Mouse (Mus musculus): ENCODE results near the gene Ttc19. TPM values are rescaled to one million over a fixed set of nuclear protein-coding genes. Genes with fewer than 3 reads are reported as not detected.
"Not testable (repeated sequence)": the region's sequence is repeated elsewhere in the genome, so short reads cannot be mapped to it uniquely, and the experiment has no call there.

Gene Ttc19
- polyA plus RNA-seq, 1 experiment from 2014 or later = 16.6 TPM

GRCm38 (mm10) chr11:62263599-62263998 is 17.7 kb upstream of the Ttc19 start:
- Histone ChIP-seq H3K27me3 (peaks cover 5% of the 10 kb centered on the region; the same call in 1 of the 2 replicates), H3K4me3 (no peak overlapping the region), H3K4me1 (peaks cover 12% of the 10 kb centered on the region; the same call in 1 of the 2 replicates), H3K9ac (no peak overlapping the region), H3K27ac (no peak overlapping the region), H3K36me3 (no peaks in the 10 kb centered on the region), H3K4me2 (no peak overlapping the region), H3K9me3 (no peaks in the 10 kb centered on the region)
- WGBS = 54% methylated on average over 7 of the region's 7 CpGs
- ATAC-seq (ENCODE audit: borderline replicate concordance, extremely low read depth, low FRiP score, low TSS enrichment) = no peak

GRCm38 (mm10) chr11:62264018-62264417 is 17.3 kb upstream of the Ttc19 start:
- H3K36me3 ChIP-seq = no peaks in the 10 kb centered on the region
- no peaks in the 10 kb centered on the region for H3K9me3 ChIP-seq
- H3K9ac ChIP-seq = no peak overlapping the region
- 47% methylated on average over 7 of the region's 7 CpGs for WGBS
- ATAC-seq (ENCODE audit: borderline replicate concordance, extremely low read depth, low FRiP score, low TSS enrichment) = no peak
- no peak overlapping the region for H3K4me3 ChIP-seq
- H3K4me1 ChIP-seq = peaks cover 12% of the 10 kb centered on the region; the same call in 1 of the 2 replicates
- no peak overlapping the region for H3K4me2 ChIP-seq
- H3K27ac ChIP-seq = no peak overlapping the region
- H3K27me3 ChIP-seq = peaks cover 5% of the 10 kb centered on the region; the same call in 1 of the 2 replicates

GRCm38 (mm10) chr11:62265642-62266041 is 15.6 kb upstream of the Ttc19 start:
- H3K4me2 ChIP-seq = no peak overlapping the region
- H3K9me3 ChIP-seq = no peaks in the 10 kb centered on the region
- H3K27me3 ChIP-seq = peaks cover 5% of the 10 kb centered on the region; the same call in 1 of the 2 replicates
- H3K36me3 ChIP-seq = no peaks in the 10 kb centered on the region
- H3K9ac ChIP-seq = no peak overlapping the region
- no peak overlapping the region for H3K27ac ChIP-seq
- H3K4me1 ChIP-seq = peaks cover 8% of the 10 kb centered on the region; the same call in 1 of the 2 replicates
- WGBS = 80% methylated on average over 7 of the region's 7 CpGs
- no peak for ATAC-seq (ENCODE audit: borderline replicate concordance, extremely low read depth, low FRiP score, low TSS enrichment)
- H3K4me3 ChIP-seq = no peak overlapping the region

- H3K36me3 ChIP-seq = no peaks in the 10 kb centered on the region
- H3K4me3 ChIP-seq = no peak overlapping the region
- H3K9me3 ChIP-seq = no peaks in the 10 kb centered on the region
- H3K27ac ChIP-seq = no peak overlapping the region
- H3K4me1 ChIP-seq = peaks cover 8% of the 10 kb centered on the region; the same call in 1 of the 2 replicates
- H3K4me2 ChIP-seq = no peak overlapping the region
- no peak overlapping the region for H3K9ac ChIP-seq
- WGBS = 48% methylated on average over 17 of the region's 17 CpGs
- no peak for ATAC-seq (ENCODE audit: borderline replicate concordance, extremely low read depth, low FRiP score, low TSS enrichment)
- peaks cover 5% of the 10 kb centered on the region; the same call in 1 of the 2 replicates for H3K27me3 ChIP-seq
These were observed 14.6 kb upstream of the Ttc19 start for GRCm38 (mm10) chr11:62266466-62267214.

GRCm38 (mm10) chr11:62268381-62268780 is 12.9 kb upstream of the Ttc19 start:
- no peak overlapping the region for H3K4me3 ChIP-seq
- WGBS = 55% methylated on average over 8 of the region's 8 CpGs
- no peaks in the 10 kb centered on the region for H3K36me3 ChIP-seq
- no peaks in the 10 kb centered on the region for H3K27me3 ChIP-seq
- no peak overlapping the region for H3K9ac ChIP-seq
- H3K27ac ChIP-seq = no peak overlapping the region
- H3K4me2 ChIP-seq = no peak overlapping the region
- H3K9me3 ChIP-seq = no peaks in the 10 kb centered on the region
- H3K4me1 ChIP-seq = peaks cover 8% of the 10 kb centered on the region; the same call in 1 of the 2 replicates
- no peak for ATAC-seq (ENCODE audit: borderline replicate concordance, extremely low read depth, low FRiP score, low TSS enrichment)

GRCm38 (mm10) chr11:62269097-62269496 is 12.2 kb upstream of the Ttc19 start:
- no peak for ATAC-seq (ENCODE audit: borderline replicate concordance, extremely low read depth, low FRiP score, low TSS enrichment)

GRCm38 (mm10) chr11:62270851-62271250 is 10.4 kb upstream of the Ttc19 start:
- Histone ChIP-seq H3K4me1 (no peaks in the 10 kb centered on the region), H3K4me3 (no peak overlapping the region), H3K27me3 (no peaks in the 10 kb centered on the region), H3K9me3 (no peaks in the 10 kb centered on the region), H3K9ac (no peak overlapping the region), H3K4me2 (no peak overlapping the region), H3K36me3 (no peaks in the 10 kb centered on the region), H3K27ac (no peak overlapping the region)
- WGBS = 35% methylated on average over 5 of the region's 5 CpGs
- no peak for ATAC-seq (ENCODE audit: borderline replicate concordance, extremely low read depth, low FRiP score, low TSS enrichment)

More at GRCm38 (mm10) chr11:62269097-62269496, 12.2 kb upstream of the Ttc19 start:
- WGBS = 63% methylated on average over 12 of the region's 12 CpGs
- Histone ChIP-seq H3K27me3 (no peaks in the 10 kb centered on the region), H3K4me2 (no peak overlapping the region), H3K4me1 (peaks cover under 1% of the 10 kb centered on the region; the same call in 1 of the 2 replicates), H3K27ac (no peak overlapping the region), H3K9ac (no peak overlapping the region), H3K4me3 (no peak overlapping the region), H3K9me3 (no peaks in the 10 kb centered on the region), H3K36me3 (no peaks in the 10 kb centered on the region)

GRCm38 (mm10) chr11:62277086-62277485 is 4.2 kb upstream of the Ttc19 start:
- Histone ChIP-seq H3K4me3 (no peak overlapping the region), H3K9me3 (no peaks in the 10 kb centered on the region), H3K27ac (no peak overlapping the region), H3K4me2 (no peak overlapping the region), H3K9ac (no peak overlapping the region), H3K27me3 (no peaks in the 10 kb centered on the region), H3K4me1 (peaks cover 3% of the 10 kb centered on the region; the same call in 1 of the 2 replicates), H3K36me3 (no peaks in the 10 kb centered on the region)
- ATAC-seq (ENCODE audit: borderline replicate concordance, extremely low read depth, low FRiP score, low TSS enrichment) = no peak
- WGBS = 27% methylated on average over 8 of the region's 8 CpGs

GRCm38 (mm10) chr11:62278027-62278426 is 3.2 kb upstream of the Ttc19 start:
- Histone ChIP-seq H3K9me3 (no peaks in the 10 kb centered on the region), H3K9ac (no peak overlapping the region), H3K4me2 (no peak overlapping the region), H3K27ac (no peak overlapping the region), H3K4me3 (no peak overlapping the region), H3K4me1 (peaks cover 4% of the 10 kb centered on the region), H3K27me3 (no peaks in the 10 kb centered on the region), H3K36me3 (no peaks in the 10 kb centered on the region)
- WGBS = 8% methylated on average over 5 of the region's 5 CpGs
- ATAC-seq (ENCODE audit: borderline replicate concordance, extremely low read depth, low FRiP score, low TSS enrichment) = no peak

GRCm38 (mm10) chr11:62281601-62281997 is 326 bp downstream of the Ttc19 start:
- Histone ChIP-seq H3K4me1 (peaks cover 4% of the 10 kb centered on the region), H3K27ac (peak overlapping the region; percentile 93), H3K27me3 (no peaks in the 10 kb centered on the region), H3K4me3 (peak overlapping the region; percentile 88), H3K36me3 (peaks cover 16% of the 10 kb centered on the region), H3K4me2 (peak overlapping the region; percentile 72), H3K9me3 (no peaks in the 10 kb centered on the region), H3K9ac (peak overlapping the region; percentile 72)
- peak; percentile 77; the same call in 1 of the 2 replicates for ATAC-seq (ENCODE audit: borderline replicate concordance, extremely low read depth, low FRiP score, low TSS enrichment)
- WGBS = under 1% methylated on average over 56 of the region's 57 CpGs

GRCm38 (mm10) chr11:62284020-62284419 is 2.7 kb downstream of the Ttc19 start:
- H3K4me1 ChIP-seq; H3K4me2 ChIP-seq; H3K27me3 ChIP-seq; H3K9me3 ChIP-seq; H3K9ac ChIP-seq; ATAC-seq (ENCODE audit: borderline replicate concordance, extremely low read depth, low FRiP score, low TSS enrichment); H3K4me3 ChIP-seq; H3K27ac ChIP-seq: not testable (repeated sequence)
- H3K36me3 ChIP-seq = peaks cover 28% of the 10 kb centered on the region
- WGBS = 88% methylated on average over 3 of the region's 3 CpGs

- no peak overlapping the region for H3K9ac ChIP-seq
- no peak for ATAC-seq (ENCODE audit: borderline replicate concordance, extremely low read depth, low FRiP score, low TSS enrichment)
These were observed 3.7 kb downstream of the Ttc19 start for GRCm38 (mm10) chr11:62285020-62285419.

More at GRCm38 (mm10) chr11:62285020-62285419, 3.7 kb downstream of the Ttc19 start:
- no peak overlapping the region for H3K4me2 ChIP-seq
- peaks cover 31% of the 10 kb centered on the region for H3K36me3 ChIP-seq
- 85% methylated on average over 8 of the region's 8 CpGs for WGBS
- no peaks in the 10 kb centered on the region for H3K9me3 ChIP-seq
- no peak overlapping the region for H3K27ac ChIP-seq
- peaks cover 4% of the 10 kb centered on the region for H3K4me1 ChIP-seq
- H3K4me3 ChIP-seq = no peak overlapping the region
- no peaks in the 10 kb centered on the region for H3K27me3 ChIP-seq
